Mouse (Mus musculus) skeletal muscle tissue, postnatal 0 days (tissue): Measurements from ENCODE around the gene Ffar2. TPM values are rescaled to one million over a fixed set of nuclear protein-coding genes. Genes with fewer than 3 reads are reported as not detected.

Experiments
- polyA plus RNA-seq: library from polyadenylated mRNA; unstranded; fragments of >200 nt; fragmentation: Nextera tagmentation; extraction: Ambion mirVana; gene quantifications from 2 replicates; pipeline ENCODE4 v1.2.1, GENCODE M21; 2015

The Ffar2 gene
- 1.0 and 6.6 TPM in 2 replicates for polyA plus RNA-seq

GRCm38 (mm10) chr7:30823675-30824074, at the start of gene Ffar2:
Gene Ffar2, minus strand, starts transcription at chr7:30823775.

GRCm38 (mm10) chr7:30861464-30861863, 37.9 kb upstream of the Ffar2 start, which contains the start of gene Ffar1:
Gene Ffar1, minus strand, starts transcription at chr7:30861564.

GRCm38 (mm10) chr7:30856078-30856477, 32.5 kb upstream of the Ffar2 start, which contains the start of gene Ffar3:
Gene Ffar3, minus strand, starts transcription at chr7:30856178.

GRCm38 (mm10) chr7:30787377-30788022, 36.1 kb downstream of the Ffar2 start, which contains the start of gene Krtdap:
Gene Krtdap, plus strand, starts transcription at chr7:30787896.

Other genes with a start within 250 kb of the Ffar2 start
- gene Kmt2b, start 235.0 kb downstream of the Ffar2 start, polyA plus RNA-seq, result 3.0 and 3.9 TPM in 2 replicates
- gene Zbtb32, start 224.9 kb downstream of the Ffar2 start, polyA plus RNA-seq, result 0.10 and 0.15 TPM in 2 replicates
- gene Upk1a, start 210.9 kb downstream of the Ffar2 start, polyA plus RNA-seq, result 0.39 and 0.53 TPM in 2 replicates
- 1,910 and 2,111 TPM in 2 replicates for gene Cox6b1, start 197.6 kb downstream of the Ffar2 start, polyA plus RNA-seq
- gene Etv2, start 187.9 kb downstream of the Ffar2 start, polyA plus RNA-seq, result not detected in 2 replicates
- 65.4 and 67.4 TPM in 2 replicates for gene Rbm42, start 173.5 kb downstream of the Ffar2 start, polyA plus RNA-seq
- gene Haus5, start 158.8 kb downstream of the Ffar2 start, polyA plus RNA-seq, result 7.5 and 9.5 TPM in 2 replicates
- not detected in 2 replicates for gene Pmis2, start 152.2 kb downstream of the Ffar2 start, polyA plus RNA-seq
- gene 2200002J24Rik, start 124.8 kb downstream of the Ffar2 start, polyA plus RNA-seq, result 0.33 TPM in 1 of 2 replicates, not detected in the other
- gene Atp4a, start 111.6 kb downstream of the Ffar2 start, polyA plus RNA-seq, result 0.15 and 0.22 TPM in 2 replicates
- 227 and 250 TPM in 2 replicates for gene Tmem147, start 94.2 kb downstream of the Ffar2 start, polyA plus RNA-seq
- 0.21 TPM in 1 of 2 replicates, not detected in the other for gene Gapdhs, start 80.1 kb downstream of the Ffar2 start, polyA plus RNA-seq
- gene Sbsn, start 72.3 kb downstream of the Ffar2 start, polyA plus RNA-seq, result 0.45 and 25.6 TPM in 2 replicates
- 0.51 and 65.3 TPM in 2 replicates for gene Dmkn, start 60.0 kb downstream of the Ffar2 start, polyA plus RNA-seq
- gene Krtdap, start 35.9 kb downstream of the Ffar2 start, polyA plus RNA-seq, result 8.3 and 219 TPM in 2 replicates
- not detected in 2 replicates for gene Ffar3, start 32.4 kb upstream of the Ffar2 start, polyA plus RNA-seq
- gene Ffar1, start 37.8 kb upstream of the Ffar2 start, polyA plus RNA-seq, result not detected in 2 replicates
- 0.24 and 0.33 TPM in 2 replicates for gene Cd22, start 56.6 kb upstream of the Ffar2 start, polyA plus RNA-seq
- 2.2 and 2.4 TPM in 2 replicates for gene Mag, start 91.1 kb upstream of the Ffar2 start, polyA plus RNA-seq
- gene Hamp2, start 100.9 kb upstream of the Ffar2 start, polyA plus RNA-seq, result not detected in 2 replicates
- not detected in 2 replicates for gene Hamp, start 120.3 kb upstream of the Ffar2 start, polyA plus RNA-seq
- gene Usf2, start 133.0 kb upstream of the Ffar2 start, polyA plus RNA-seq, result 13.5 and 15.2 TPM in 2 replicates
- 0.73 and 1.8 TPM in 2 replicates for gene Lsr, start 149.7 kb upstream of the Ffar2 start, polyA plus RNA-seq
- 0.22 TPM in 1 of 2 replicates, not detected in the other for gene Fam187b, start 150.0 kb upstream of the Ffar2 start, polyA plus RNA-seq
- 33.4 and 46.8 TPM in 2 replicates for gene Fxyd5, start 218.7 kb upstream of the Ffar2 start, polyA plus RNA-seq
- 1.5 and 2.8 TPM in 2 replicates for gene Fxyd7, start 227.7 kb upstream of the Ffar2 start, polyA plus RNA-seq
- 981 and 1,160 TPM in 2 replicates for gene Fxyd1, start 233.4 kb upstream of the Ffar2 start, polyA plus RNA-seq
- 1.1 and 1.3 TPM in 2 replicates for gene Lgi4, start 235.6 kb upstream of the Ffar2 start, polyA plus RNA-seq